10 mouse cellular contexts compared by ENCODE assay signal in the genomic region with DNA sequence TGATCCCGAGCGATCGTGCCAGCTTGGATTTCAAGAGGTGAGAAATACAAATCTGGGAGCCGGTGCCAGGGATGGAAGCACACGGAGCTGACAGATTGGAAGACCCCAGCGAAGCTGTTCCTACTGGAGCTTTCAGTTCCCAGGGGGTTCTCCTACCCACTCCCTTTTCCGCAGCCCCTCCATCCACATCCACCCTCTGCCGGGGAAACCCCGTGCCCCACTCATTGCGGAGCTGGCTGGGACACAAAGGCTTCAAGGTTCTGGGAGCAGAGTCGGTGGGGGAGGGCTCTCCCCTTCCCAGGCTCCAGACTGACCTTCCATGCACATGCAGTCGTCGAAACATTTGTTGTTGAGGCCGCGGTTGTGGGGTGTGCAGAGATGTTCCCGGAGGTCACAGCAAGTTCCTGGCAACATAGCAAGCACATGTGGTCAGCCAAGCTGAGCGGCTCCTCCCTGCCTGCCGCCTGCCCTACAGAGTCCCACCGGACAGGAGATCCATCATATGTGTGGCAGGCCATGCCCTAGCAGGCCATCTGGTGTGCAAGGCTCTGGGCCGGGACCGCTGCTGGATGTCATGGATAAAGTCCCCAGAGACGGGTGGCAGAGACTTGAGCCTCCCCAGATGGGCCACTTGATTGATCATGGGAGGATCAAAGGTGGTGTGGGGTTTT. TPM values are rescaled to one million over a fixed set of nuclear protein-coding genes. Genes with fewer than 3 reads are reported as not detected.
DNase-seq lines count a peak whose midpoint lies in the region; ATAC-seq and TF ChIP-seq lines count a peak whose summit lies in the region.
"Had no signal": no experiment of that assay in that cellular context is flagged by ENCODE, and none has a peak within 500 bp of the region (broad histone marks: within the 10 kb centered on the region; RNA-seq: fewer than 3 reads in every experiment).

No protein-coding gene starts in this region.

- H3K36me3 ChIP-seq in limb, embryonic 12.5 days: no peaks in the 10 kb centered on the region
- H3K36me3 ChIP-seq: liver, embryonic 15.5 days had no signal

- DNase-seq in cerebellum, postnatal 14 days: peak; percentile 66 to 76
- DNase-seq in cerebellum, adult 9-10 months: no peak
- DNase-seq in layer of hippocampus, postnatal 14 days (ENCODE audit: low spot score in 2 of 2): peak; percentile 51 to 73
- no peak for DNase-seq in layer of hippocampus, adult 18-20 months (ENCODE audit: low spot score in 2 of 2)
- peak; percentile 83 for DNase-seq in brain, embryonic 14.5 days (ENCODE audit: low read depth)
- DNase-seq: thymus, postnatal 25 days had no signal

- no peak for TF ChIP-seq CTCF in brain, embryonic 14.5 days (IDR thresholded peaks at IDR 0.05; ENCODE audit: borderline replicate concordance, extremely low read depth, insufficient read depth, insufficient read length)

- no peak overlapping the region for H3K4me3 ChIP-seq in limb, embryonic 12.5 days (replicated peaks)
- H3K4me3 ChIP-seq: liver, embryonic 15.5 days had no signal

- H3K9ac ChIP-seq in limb, embryonic 12.5 days (replicated peaks): no peak overlapping the region
- H3K9ac ChIP-seq: liver, embryonic 15.5 days had no signal

- TF ChIP-seq POLR2A in brain, embryonic 14.5 days (IDR thresholded peaks at IDR 0.05; ENCODE audit: borderline replicate concordance, extremely low read depth, insufficient read depth, insufficient read length, poor library complexity, severe bottlenecking): no peak

- peaks cover 9% of the 10 kb centered on the region; the same call in 1 of the 2 replicates for H3K4me1 ChIP-seq in limb, embryonic 12.5 days (replicated peaks)
- H3K4me1 ChIP-seq: liver, embryonic 15.5 days had no signal

- 32% methylated on average over 22 of the region's 22 CpGs for WGBS in limb, embryonic 12.5 days

- peaks cover 25% of the 10 kb centered on the region for H3K27me3 ChIP-seq in limb, embryonic 12.5 days

- no peak for ATAC-seq in limb, embryonic 12.5 days (ENCODE audit: insufficient number of reproducible peaks, insufficient read depth, low FRiP score, low TSS enrichment, low read depth)
- ATAC-seq in frontal cortex, adult (ENCODE audit: low TSS enrichment): no peak
- ATAC-seq in CD4-positive, CD25-positive, alpha-beta regulatory T cell, adult 4 months: no peak

- peak overlapping the region; percentile 21 for H3K4me2 ChIP-seq in limb, embryonic 12.5 days
- H3K4me2 ChIP-seq: liver, embryonic 15.5 days had no signal

- H3K9me3 ChIP-seq in limb, embryonic 12.5 days: no peaks in the 10 kb centered on the region
- H3K9me3 ChIP-seq: liver, embryonic 15.5 days had no signal

- H3K27ac ChIP-seq in limb, embryonic 12.5 days: no peak overlapping the region
- H3K27ac ChIP-seq: liver, embryonic 15.5 days had no signal

RNA-seq across cellular contexts. Expression of gene Agtrap, which starts 19.9 kb away (rescaled TPM):
- total RNA-seq in layer of hippocampus, postnatal 14 days (2021): 1 to 10 TPM; 8.9 to 9.0 TPM
- total RNA-seq in layer of hippocampus, adult 18-20 months (2021): 1 to 10 TPM; 6.3 to 7.6 TPM
- polyA plus RNA-seq in brain, embryonic 14.5 days (2012; rRNA removed): 4.6 and 5.7 TPM in 2 replicates
- polyA plus RNA-seq in limb, embryonic 12.5 days (2016; fragmentation: Nextera tagmentation; extraction: Ambion mirVana): 11.2 and 12.0 TPM in 2 replicates
- polyA plus RNA-seq in CD4-positive, CD25-positive, alpha-beta regulatory T cell, adult 4 months (2017; shearing (Covaris generic)): 10 to 100 TPM; 19.0 to 20.0 TPM

RNA-seq across cellular contexts. Expression of gene Mad2l2, which starts 22.4 kb away (rescaled TPM):
- total RNA-seq in layer of hippocampus, postnatal 14 days (2021): 10 to 100 TPM; 19.8 to 22.1 TPM
- 10 to 100 TPM; 11.2 to 13.1 TPM for total RNA-seq in layer of hippocampus, adult 18-20 months (2021)
- 111 and 132 TPM in 2 replicates for polyA plus RNA-seq in brain, embryonic 14.5 days (2012; rRNA removed)
- 104 and 107 TPM in 2 replicates for polyA plus RNA-seq in limb, embryonic 12.5 days (2016; fragmentation: Nextera tagmentation; extraction: Ambion mirVana)
- 10 to 100 TPM; 35.8 to 41.2 TPM for polyA plus RNA-seq in CD4-positive, CD25-positive, alpha-beta regulatory T cell, adult 4 months (2017; shearing (Covaris generic))

RNA-seq across cellular contexts. Expression of gene Draxin, which starts 22.7 kb away (rescaled TPM):
- 1 to 10 TPM; 4.8 to 5.6 TPM for total RNA-seq in layer of hippocampus, postnatal 14 days (2021)
- under 1 TPM; 0.15 to 0.27 TPM for total RNA-seq in layer of hippocampus, adult 18-20 months (2021)
- polyA plus RNA-seq in brain, embryonic 14.5 days (2012; rRNA removed): 54.9 and 73.0 TPM in 2 replicates
- polyA plus RNA-seq in limb, embryonic 12.5 days (2016; fragmentation: Nextera tagmentation; extraction: Ambion mirVana): 1.8 and 1.9 TPM in 2 replicates
- not detected for polyA plus RNA-seq in CD4-positive, CD25-positive, alpha-beta regulatory T cell, adult 4 months (2017; shearing (Covaris generic))

RNA-seq across cellular contexts. Expression of gene Fbxo6, which starts 44.2 kb away (rescaled TPM):
- total RNA-seq in layer of hippocampus, postnatal 14 days (2021): 10 to 100 TPM; 24.6 to 27.4 TPM
- 10 to 100 TPM; 30.3 to 33.3 TPM for total RNA-seq in layer of hippocampus, adult 18-20 months (2021)
- 18.1 and 25.3 TPM in 2 replicates for polyA plus RNA-seq in brain, embryonic 14.5 days (2012; rRNA removed)
- 11.8 and 11.9 TPM in 2 replicates for polyA plus RNA-seq in limb, embryonic 12.5 days (2016; fragmentation: Nextera tagmentation; extraction: Ambion mirVana)
- polyA plus RNA-seq in CD4-positive, CD25-positive, alpha-beta regulatory T cell, adult 4 months (2017; shearing (Covaris generic)): 10 to 100 TPM; 44.1 to 56.6 TPM

RNA-seq across cellular contexts. Expression of gene Fbxo44, which starts 52.5 kb away (rescaled TPM):
- 100 to 1,000 TPM in 1 of 2 experiments, 10 to 100 TPM in 1; 98.6 to 111 TPM for total RNA-seq in layer of hippocampus, postnatal 14 days (2021)
- total RNA-seq in layer of hippocampus, adult 18-20 months (2021): 100 to 1,000 TPM; 133 to 136 TPM
- 122 and 144 TPM in 2 replicates for polyA plus RNA-seq in brain, embryonic 14.5 days (2012; rRNA removed)
- 17.5 and 18.7 TPM in 2 replicates for polyA plus RNA-seq in limb, embryonic 12.5 days (2016; fragmentation: Nextera tagmentation; extraction: Ambion mirVana)
- polyA plus RNA-seq in CD4-positive, CD25-positive, alpha-beta regulatory T cell, adult 4 months (2017; shearing (Covaris generic)): 1 to 10 TPM; 2.2 to 2.6 TPM

Comparison
In these comparisons a context has a peak if more than half of its experiments do, and no peak if none do; other contexts are left out.
1. DNase-seq: peak in cerebellum, postnatal 14 days (2 of 2), layer of hippocampus, postnatal 14 days (2 of 2) and brain, embryonic 14.5 days (single experiment); none in cerebellum, adult 9-10 months (single experiment) and layer of hippocampus, adult 18-20 months (0 of 2).
2. RNA of gene Draxin, which starts 22.7 kb away (polyA plus RNA-seq): 54.9 to 73.0 TPM in brain, embryonic 14.5 days; 1.8 to 1.9 TPM in limb, embryonic 12.5 days and not detected in CD4-positive, CD25-positive, alpha-beta regulatory T cell, adult 4 months; every median in the first group is over 10 times any median in the second.